Mouse (Mus musculus) heart, embryonic 11.5 days (tissue): Measurements from ENCODE around the gene Pgk1. TPM values are rescaled to one million over a fixed set of nuclear protein-coding genes. Genes with fewer than 3 reads are reported as not detected.

Experiments used
- polyA plus RNA-seq: library from polyadenylated mRNA; unstranded; fragments of >200 nt; fragmentation: Nextera tagmentation; extraction: Ambion mirVana; gene quantifications from 2 replicates; pipeline ENCODE4 v1.2.1, GENCODE M21; 2014

Gene Pgk1
- polyA plus RNA-seq, 1 experiment from 2014 or later = 725 TPM

Other genes starting within 250 kb of the Pgk1 start
- 54.8 and 55.7 TPM in 2 replicates for gene Magt1, start 175.2 kb upstream of the Pgk1 start, polyA plus RNA-seq
- 797 and 837 TPM in 2 replicates for gene Cox7b, start 171.4 kb upstream of the Pgk1 start, polyA plus RNA-seq
- gene Atp7a, start 159.8 kb upstream of the Pgk1 start, polyA plus RNA-seq = 18.2 and 21.8 TPM in 2 replicates
- 0.31 and 0.34 TPM in 2 replicates for gene Tlr13, start 43.9 kb upstream of the Pgk1 start, polyA plus RNA-seq
- gene Taf9b, start 34.1 kb downstream of the Pgk1 start, polyA plus RNA-seq = 21.0 and 22.5 TPM in 2 replicates
- not detected in 2 replicates for gene Fnd3c2, start 68.3 kb downstream of the Pgk1 start, polyA plus RNA-seq